7 mouse cellular contexts compared by ENCODE assay signal in genomic region chr12:100936116-100936515, GRCm38 (mm10). TPM values are rescaled to one million over a fixed set of nuclear protein-coding genes. Genes with fewer than 3 reads are reported as not detected.
DNase-seq lines count a peak whose midpoint lies in the region; ATAC-seq lines count a peak whose summit lies in the region.

No protein-coding gene starts in this region.

- ATAC-seq in intestine, embryonic 15.5 days = peak; percentile 52

- no peaks in the 10 kb centered on the region for H3K27me3 ChIP-seq in intestine, embryonic 15.5 days (replicated peaks)

- H3K4me3 ChIP-seq in intestine, embryonic 15.5 days (replicated peaks) = no peak overlapping the region

- H3K27ac ChIP-seq in intestine, embryonic 15.5 days = no peak overlapping the region

- H3K9ac ChIP-seq in intestine, embryonic 15.5 days = no peak overlapping the region

- intact Hi-C loops in left cerebral cortex, postnatal 14 days (cut with DNase I) = loop anchor here (1.0 to 5.0 kb wide), 2 partner anchors 93 to 666 kb away; partner anchors contain the start of gene Ccdc88c

- H3K4me1 ChIP-seq in intestine, embryonic 15.5 days (replicated peaks) = 0 out of 2 replicates have a peak, but pooled peaks cover 3% of the 10 kb centered on the region

- H3K36me3 ChIP-seq in intestine, embryonic 15.5 days = peaks cover 15% of the 10 kb centered on the region; the same call in 1 of the 2 replicates

- WGBS in intestine, embryonic 15.5 days = 12% methylated on average over 2 of the region's 2 CpGs

- H3K9me3 ChIP-seq in intestine, embryonic 15.5 days = no peaks in the 10 kb centered on the region

- no peak overlapping the region for H3K4me2 ChIP-seq in intestine, embryonic 15.5 days (replicated peaks)

- peak; percentile 54 to 89 for DNase-seq in adrenal gland, adult (ENCODE audit: inconsistent age in 2 of 2, low spot score in 1 of 2)
- peak; percentile 84 to 89 for DNase-seq in cerebellum, postnatal 25 days
- DNase-seq in gastrocnemius, adult 18-20 months (ENCODE audit: low spot score) = peak; percentile 79
- peak; percentile 81 to 85 for DNase-seq in left cerebral cortex, postnatal 14 days (ENCODE audit: low spot score in 2 of 2)
- DNase-seq in mesoderm, embryonic 11.5 days (ENCODE audit: low read depth, low spot score) = peak; percentile 80
- peak; percentile 52 for DNase-seq in skeletal muscle tissue, adult 2 months (ENCODE audit: low read depth, low spot score)

RNA-seq across cellular contexts. Expression of gene Gpr68, which starts 28.1 kb away (rescaled TPM):
- total RNA-seq in gastrocnemius, adult 18-20 months (2021) = under 1 TPM in 1 of 2 experiments, not detected in 1; 0.26 TPM
- 0.61 and 0.62 TPM in 2 replicates for polyA plus RNA-seq in intestine, embryonic 15.5 days (2015; fragmentation: Nextera tagmentation; extraction: Ambion mirVana)
- 1 to 10 TPM; 6.1 to 8.3 TPM for total RNA-seq in left cerebral cortex, postnatal 14 days (2021)

Comparison
In these comparisons a context has a peak if more than half of its experiments do, and no peak if none do; other contexts are left out.
1. RNA of gene Gpr68, which starts 28.1 kb away (total RNA-seq): 6.1 to 8.3 TPM in left cerebral cortex, postnatal 14 days; 0.26 TPM in gastrocnemius, adult 18-20 months; every median in the first group is over 4 times any median in the second.
2. Peak in every context shown above with its lines, with median percentiles within 50 percentile points of each other: DNase-seq.